Mouse (Mus musculus) E14TG2a.4 (cell line): ENCODE results near the gene Zfp524.
"Not testable (repeated sequence)": the region's sequence is repeated elsewhere in the genome, so short reads cannot be mapped to it uniquely, and the experiment has no call there.

ENCODE experiments used
- CTCF ChIP-seq: conservative IDR thresholded peaks from 2 replicates; pipeline ENCODE4 v1.5.1; 2014; ENCODE audit warnings: low read length
- NANOG ChIP-seq: IDR thresholded peaks from 2 replicates; pipeline ENCODE4 v1.6.1; 2014; ENCODE audit warnings: borderline replicate concordance, low read length, mixed read lengths
- POU5F1 ChIP-seq: IDR thresholded peaks from 2 replicates; pipeline ENCODE4 v1.6.1; 2014; ENCODE audit warnings: low read length, borderline replicate concordance

DNA sequence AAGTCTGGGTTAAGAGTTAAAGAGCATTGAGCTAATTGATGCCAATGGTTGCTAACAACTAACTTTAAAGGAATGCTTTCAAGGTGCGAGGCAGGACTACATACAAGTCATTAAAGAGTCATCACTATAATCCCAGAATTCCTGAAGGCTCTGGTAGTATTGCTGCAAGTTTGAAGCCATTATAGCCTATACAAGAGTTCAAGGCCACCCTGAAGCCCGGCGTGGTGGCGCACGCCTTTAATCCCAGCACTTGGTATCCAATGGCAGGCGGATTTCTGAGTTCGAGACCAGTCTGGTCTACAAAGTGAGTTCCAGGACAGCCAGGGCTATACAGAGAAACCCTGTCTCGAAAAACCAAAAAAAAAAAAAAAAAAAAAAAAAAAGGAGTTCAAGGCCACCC, 5.4 kb downstream of the Zfp524 start:
- not testable (repeated sequence) for TF ChIP-seq CTCF, NANOG, POU5F1
